Mouse (Mus musculus) midbrain, embryonic 11.5 days (tissue): Measurements from ENCODE around the gene Ppp1r12b. TPM values are rescaled to one million over a fixed set of nuclear protein-coding genes. Genes with fewer than 3 reads are reported as not detected.

Source experiments
- ATAC-seq: fragments of 200-750 bp; cut with Nextera tagmentation; 2 replicates; pipeline ENCODE4 v1.8.0; 2017; ENCODE audit warnings: moderate TSS enrichment, moderate library complexity; ENCODE audit not compliant: low FRiP score
- DNase-seq: peaks from one replicate; pipeline ENCODE4 v3.0.0; 2015; ENCODE audit warnings: low spot score; ENCODE audit errors: missing footprints
- H3K27ac ChIP-seq: fragments of 300-500 bp; sonication (generic); 2 replicates; pipeline ENCODE4 v1.5.1; 2014; ENCODE audit warnings: low read depth, low read length
- H3K27me3 ChIP-seq: fragments of 300-500 bp; sonication (generic); 2 replicates; pipeline ENCODE4 v1.6.1; 2014; ENCODE audit warnings: mild to moderate bottlenecking, low read length, moderate library complexity, mixed read lengths; ENCODE audit not compliant: control insufficient read depth, insufficient read depth
- H3K36me3 ChIP-seq: fragments of 300-500 bp; sonication (generic); 2 replicates; pipeline ENCODE4 v1.6.1; 2014; ENCODE audit warnings: mild to moderate bottlenecking, low read length, moderate library complexity, mixed read lengths; ENCODE audit not compliant: control insufficient read depth, insufficient read depth
- H3K4me1 ChIP-seq: fragments of 300-500 bp; sonication (generic); 2 replicates; pipeline ENCODE4 v1.6.1; 2014; ENCODE audit warnings: low read length; ENCODE audit not compliant: control insufficient read depth, insufficient read depth
- H3K4me2 ChIP-seq: fragments of 300-500 bp; sonication (generic); 2 replicates; pipeline ENCODE4 v1.6.1; 2014; ENCODE audit warnings: mild to moderate bottlenecking, moderate library complexity
- H3K4me3 ChIP-seq: fragments of 300-500 bp; sonication (generic); 2 replicates; pipeline ENCODE4 v1.5.1; 2014; ENCODE audit warnings: low read depth, low read length
- H3K9ac ChIP-seq: fragments of 300-500 bp; sonication (generic); 2 replicates; pipeline ENCODE4 v1.6.1; 2014; ENCODE audit warnings: low read length
- H3K9me3 ChIP-seq: fragments of 300-500 bp; sonication (generic); 2 replicates; pipeline ENCODE4 v1.6.1; 2016; ENCODE audit warnings: low read length; ENCODE audit not compliant: control insufficient read depth
- WGBS: fragments of 180-500 bp; shearing (Covaris S2); extraction: QIAGEN DNeasy Blood & Tissue Kit; methylation state at CpG from one replicate; pipeline ENCODE4 v1.1.7; 2014; 5-methylcytosine and 5-hydroxymethylcytosine counted together
- polyA plus RNA-seq: library from polyadenylated mRNA; unstranded; fragments of >200 nt; fragmentation: Nextera tagmentation; extraction: Ambion mirVana; gene quantifications from 2 replicates; pipeline ENCODE4 v1.2.1, GENCODE M21; 2014

Gene Ppp1r12b
- polyA plus RNA-seq, 1 experiment from 2014 or later: 7.5 TPM

- Histone ChIP-seq H3K4me3 (no peak overlapping the region), H3K36me3 (no peaks in the 10 kb centered on the region), H3K4me2 (no peak overlapping the region), H3K27ac (no peak overlapping the region), H3K9me3 (no peaks in the 10 kb centered on the region), H3K4me1 (no peaks in the 10 kb centered on the region), H3K9ac (no peak overlapping the region), H3K27me3 (no peaks in the 10 kb centered on the region)
- WGBS: 95% methylated on average over 4 of the region's 4 CpGs
- DNase-seq: no peak
- ATAC-seq: no peak
Observed at GRCm38 (mm10) chr1:134763250-134763649, 192.5 kb downstream of the Ppp1r12b start.

GRCm38 (mm10) chr1:134761534-134761933 is 194.2 kb downstream of the Ppp1r12b start:
- 93% methylated on average over 7 of the region's 7 CpGs for WGBS
- H3K4me3 ChIP-seq: no peak overlapping the region

GRCm38 (mm10) chr1:134760642-134761041 is 195.1 kb downstream of the Ppp1r12b start:
- no peak overlapping the region for H3K4me3 ChIP-seq
- no peaks in the 10 kb centered on the region for H3K9me3 ChIP-seq
- H3K4me2 ChIP-seq: no peak overlapping the region
- H3K4me1 ChIP-seq: no peaks in the 10 kb centered on the region
- H3K27me3 ChIP-seq: no peaks in the 10 kb centered on the region
- 86% methylated on average over 5 of the region's 5 CpGs for WGBS
- no peak overlapping the region for H3K27ac ChIP-seq
- H3K9ac ChIP-seq: no peak overlapping the region
- ATAC-seq (no peak), DNase-seq (peak; percentile 39)
- no peaks in the 10 kb centered on the region for H3K36me3 ChIP-seq

More at GRCm38 (mm10) chr1:134761534-134761933, 194.2 kb downstream of the Ppp1r12b start:
- Histone ChIP-seq H3K27ac (no peak overlapping the region), H3K4me1 (no peaks in the 10 kb centered on the region), H3K4me2 (no peak overlapping the region), H3K9ac (no peak overlapping the region), H3K9me3 (no peaks in the 10 kb centered on the region), H3K36me3 (no peaks in the 10 kb centered on the region), H3K27me3 (no peaks in the 10 kb centered on the region)
- DNase-seq (no peak), ATAC-seq (no peak)

GRCm38 (mm10) chr1:134759133-134759532 is 196.6 kb downstream of the Ppp1r12b start:
- WGBS: 89% methylated on average over 6 of the region's 6 CpGs
- no peak overlapping the region for H3K4me2 ChIP-seq
- no peak overlapping the region for H3K9ac ChIP-seq
- DNase-seq (peak; percentile 73), ATAC-seq (no peak)
- H3K27ac ChIP-seq: no peak overlapping the region
- no peaks in the 10 kb centered on the region for H3K36me3 ChIP-seq
- H3K4me3 ChIP-seq: no peak overlapping the region
- no peaks in the 10 kb centered on the region for H3K27me3 ChIP-seq
- no peaks in the 10 kb centered on the region for H3K9me3 ChIP-seq
- no peaks in the 10 kb centered on the region for H3K4me1 ChIP-seq

GRCm38 (mm10) chr1:134757230-134757629 is 198.5 kb downstream of the Ppp1r12b start:
- H3K4me2 ChIP-seq: no peak overlapping the region
- ATAC-seq: no peak
- H3K27me3 ChIP-seq: no peaks in the 10 kb centered on the region
- H3K9me3 ChIP-seq: no peaks in the 10 kb centered on the region
- H3K9ac ChIP-seq: no peak overlapping the region
- H3K4me3 ChIP-seq: no peak overlapping the region
- H3K27ac ChIP-seq: no peak overlapping the region
- no peaks in the 10 kb centered on the region for H3K36me3 ChIP-seq
- 78% methylated on average over 3 of the region's 3 CpGs for WGBS
- peak; percentile 80 for DNase-seq
- H3K4me1 ChIP-seq: no peaks in the 10 kb centered on the region

- peak overlapping the region; percentile 24; the same call in 1 of the 2 replicates for H3K9ac ChIP-seq
- no peaks in the 10 kb centered on the region for H3K36me3 ChIP-seq
- no peak overlapping the region for H3K4me3 ChIP-seq
- no peaks in the 10 kb centered on the region for H3K27me3 ChIP-seq
- ATAC-seq (peak; percentile 64; the same call in 1 of the 2 replicates), DNase-seq (peak; percentile 39)
- no peaks in the 10 kb centered on the region for H3K4me1 ChIP-seq
- H3K4me2 ChIP-seq: no peak overlapping the region
- WGBS: 64% methylated on average over 10 of the region's 10 CpGs
- H3K9me3 ChIP-seq: no peaks in the 10 kb centered on the region
- H3K27ac ChIP-seq: no peak overlapping the region; the same call in 1 of the 2 replicates
Observed at GRCm38 (mm10) chr1:134756190-134756873, 199.4 kb downstream of the Ppp1r12b start.

- DNase-seq (peak; percentile 45), ATAC-seq (no peak)
- no peaks in the 10 kb centered on the region for H3K36me3 ChIP-seq
- WGBS: 62% methylated on average over 13 of the region's 13 CpGs
- H3K27ac ChIP-seq: no peak overlapping the region
- H3K9me3 ChIP-seq: no peaks in the 10 kb centered on the region
- no peaks in the 10 kb centered on the region for H3K27me3 ChIP-seq
- H3K4me2 ChIP-seq: no peak overlapping the region
- H3K9ac ChIP-seq: no peak overlapping the region
- H3K4me3 ChIP-seq: no peak overlapping the region
- no peaks in the 10 kb centered on the region for H3K4me1 ChIP-seq
Observed at GRCm38 (mm10) chr1:134755548-134756189, 200.1 kb downstream of the Ppp1r12b start.

- WGBS: 81% methylated on average over 10 of the region's 10 CpGs
Observed at GRCm38 (mm10) chr1:134754818-134755217, 200.9 kb downstream of the Ppp1r12b start.

More at GRCm38 (mm10) chr1:134754818-134755217, 200.9 kb downstream of the Ppp1r12b start:
- H3K4me1 ChIP-seq: no peaks in the 10 kb centered on the region
- no peaks in the 10 kb centered on the region for H3K36me3 ChIP-seq
- no peaks in the 10 kb centered on the region for H3K27me3 ChIP-seq
- ATAC-seq (no peak), DNase-seq (no peak)
- H3K9me3 ChIP-seq: no peaks in the 10 kb centered on the region
- no peak overlapping the region for H3K9ac ChIP-seq
- no peak overlapping the region for H3K27ac ChIP-seq
- H3K4me2 ChIP-seq: no peak overlapping the region
- no peak overlapping the region for H3K4me3 ChIP-seq
